Mouse (Mus musculus) liver, postnatal 0 days (tissue): ENCODE measurements around the gene Cdk17.

Source experiments
- CTCF ChIP-seq: sonication (generic); IDR thresholded peaks from 2 replicates; pipeline ENCODE4 v1.5.1; 2016; ENCODE audit warnings: antibody characterized with exemption, low read depth
- EP300 ChIP-seq: IDR thresholded peaks from 2 replicates; pipeline ENCODE4 v1.6.1; 2016; ENCODE audit warnings: antibody characterized with exemption, low read depth, mild to moderate bottlenecking

DNA sequence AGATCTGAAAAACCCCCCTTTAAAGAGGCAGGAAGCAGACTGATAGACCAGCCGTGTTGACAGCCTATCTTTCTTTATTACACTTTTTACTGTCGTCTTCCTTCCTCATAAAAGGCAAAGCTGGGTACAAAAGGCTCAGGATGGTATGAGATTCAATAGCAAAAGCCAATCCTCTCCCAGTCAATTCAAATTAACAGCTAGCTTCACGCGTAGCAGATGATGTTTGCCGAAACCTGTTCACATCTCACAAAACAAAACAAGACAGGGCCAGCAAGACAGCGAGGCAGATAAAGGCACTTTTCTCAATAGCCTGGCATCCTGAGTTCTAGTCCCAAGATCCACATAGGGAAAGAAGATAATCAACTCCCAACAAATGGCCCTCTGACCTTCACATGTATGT, 128.7 kb downstream of the Cdk17 start:
- no peak for TF ChIP-seq CTCF
- no peak for TF ChIP-seq EP300
